Mouse (Mus musculus) hindbrain, embryonic 12.5 days (tissue): Measurements from ENCODE around the gene Csgalnact2. TPM values are rescaled to one million over a fixed set of nuclear protein-coding genes. Genes with fewer than 3 reads are reported as not detected.

Experiments used
- ATAC-seq: fragments of 200-750 bp; cut with Nextera tagmentation; 2 replicates; pipeline ENCODE4 v1.8.0; 2017; ENCODE audit warnings: moderate TSS enrichment; ENCODE audit not compliant: low FRiP score
- H3K27ac ChIP-seq: fragments of 300-500 bp; sonication (generic); 2 replicates; pipeline ENCODE4 v1.5.1; 2016; ENCODE audit warnings: mild to moderate bottlenecking
- H3K27me3 ChIP-seq: fragments of 300-500 bp; sonication (generic); 2 replicates; pipeline ENCODE4 v1.6.1; 2016; ENCODE audit warnings: mild to moderate bottlenecking
- H3K36me3 ChIP-seq: fragments of 300-500 bp; sonication (generic); 2 replicates; pipeline ENCODE4 v1.6.1; 2016; ENCODE audit warnings: mild to moderate bottlenecking
- H3K4me1 ChIP-seq: fragments of 300-500 bp; sonication (generic); 2 replicates; pipeline ENCODE4 v1.6.1; 2016
- H3K4me2 ChIP-seq: fragments of 300-500 bp; sonication (generic); replicated peaks from 2 replicates; pipeline ENCODE4 v1.6.1; 2016; ENCODE audit warnings: mild to moderate bottlenecking
- H3K4me3 ChIP-seq: fragments of 300-500 bp; sonication (generic); 2 replicates; pipeline ENCODE4 v1.5.1; 2016; ENCODE audit warnings: mild to moderate bottlenecking
- H3K9ac ChIP-seq: fragments of 300-500 bp; sonication (generic); 2 replicates; pipeline ENCODE4 v1.6.1; 2016; ENCODE audit warnings: mild to moderate bottlenecking, moderate library complexity
- H3K9me3 ChIP-seq: fragments of 300-500 bp; sonication (generic); replicated peaks from 2 replicates; pipeline ENCODE4 v1.6.1; 2016; ENCODE audit warnings: mild to moderate bottlenecking
- WGBS: fragments of 180-500 bp; shearing (Covaris S2); methylation state at CpG from one replicate; pipeline ENCODE4 v1.1.7; 2016; 5-methylcytosine and 5-hydroxymethylcytosine counted together
- polyA plus RNA-seq: library from polyadenylated mRNA; unstranded; fragments of >200 nt; fragmentation: Nextera tagmentation; extraction: Ambion mirVana; gene quantifications from 2 replicates; pipeline ENCODE4 v1.2.1, GENCODE M21; 2016

Gene Csgalnact2
- 9.8 and 12.3 TPM in 2 replicates for polyA plus RNA-seq

DNA sequence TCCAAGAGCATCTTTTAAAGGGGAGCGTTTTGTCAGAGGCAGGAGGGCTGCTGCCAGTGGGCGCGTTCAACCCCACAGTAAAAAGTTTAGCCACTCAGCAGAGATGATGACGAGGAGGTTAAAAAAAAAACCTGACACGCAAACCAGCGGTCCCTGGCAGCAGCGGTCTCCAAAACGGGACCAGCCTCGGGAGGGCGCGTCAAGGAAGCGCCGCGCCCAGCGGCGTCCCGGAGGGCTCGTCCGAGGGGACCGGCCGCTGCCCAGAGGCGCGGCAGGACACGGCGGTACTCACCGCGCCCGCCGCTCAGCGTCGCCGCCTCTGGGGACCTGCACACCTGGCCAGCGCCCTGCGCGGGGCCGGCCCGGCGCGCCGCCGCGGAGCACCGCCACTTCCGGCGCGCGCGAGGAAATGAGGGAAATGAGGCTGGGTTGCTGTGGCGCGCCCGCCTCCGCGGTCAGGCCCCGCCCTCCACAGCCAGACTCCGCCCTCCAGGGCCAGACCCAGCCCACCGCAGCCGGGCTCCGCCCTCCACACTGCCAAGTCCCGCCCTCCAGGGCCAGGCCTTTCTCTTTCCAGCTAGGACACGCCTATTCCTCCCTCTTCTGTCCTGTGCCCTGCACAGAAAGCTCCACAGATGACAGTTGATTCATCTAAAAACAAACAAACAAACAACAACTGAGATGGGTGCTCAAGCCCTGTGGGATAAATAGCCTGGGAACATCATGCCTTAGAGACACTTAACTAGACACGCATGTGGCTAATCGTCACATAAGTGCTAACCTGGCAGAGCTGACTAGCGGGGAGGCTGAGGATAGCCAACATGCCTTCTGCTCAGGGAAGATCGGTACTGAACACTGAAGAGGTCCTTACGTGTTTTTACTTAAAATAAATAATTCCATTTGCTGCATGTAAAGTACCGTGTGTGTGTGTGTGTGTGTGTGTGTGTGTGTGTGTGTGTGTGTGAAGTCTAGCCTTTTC, at the start of gene Csgalnact2:
Gene Csgalnact2, minus strand, starts transcription at position 410 of the 979 bp plus-strand sequence.
- WGBS: 7% methylated on average over 59 of the region's 66 CpGs
- no peaks in the 10 kb centered on the region for H3K27me3 ChIP-seq
- H3K36me3 ChIP-seq: no peaks in the 10 kb centered on the region
- 0 out of 2 replicates have a peak, but pooled peaks cover 2% of the 10 kb centered on the region for H3K4me1 ChIP-seq
- peak; percentile 99 for ATAC-seq
- H3K9ac ChIP-seq: peak within 1 kb of the TSS; percentile 80
- peak within 1 kb of the TSS; percentile 81 for H3K4me3 ChIP-seq
- H3K27ac ChIP-seq: peak within 1 kb of the TSS; percentile 77
- H3K4me2 ChIP-seq: peak within 1 kb of the TSS; percentile 73
- H3K9me3 ChIP-seq: no peaks in the 10 kb centered on the region

DNA sequence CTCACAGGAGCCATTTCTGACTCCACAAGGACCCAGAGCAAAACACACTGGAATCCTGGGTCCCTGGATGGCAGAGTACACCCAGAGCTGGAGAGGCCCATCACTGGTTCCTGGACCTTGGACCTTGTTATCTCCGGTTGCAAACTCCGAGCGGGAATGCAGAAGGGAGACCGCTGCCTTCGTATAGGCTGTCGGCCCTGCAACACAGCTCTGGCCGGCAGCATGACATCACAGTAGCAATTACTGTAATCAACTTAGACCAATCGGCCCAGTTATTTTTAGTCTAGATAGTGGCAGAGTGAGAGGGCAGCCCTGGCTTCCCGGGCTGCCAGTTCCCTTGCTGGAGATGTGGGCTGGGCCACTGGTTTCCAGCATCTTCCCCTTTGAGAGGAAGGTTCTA, 49.7 kb upstream of the Csgalnact2 start:
- no peak overlapping the region for H3K4me3 ChIP-seq
- H3K4me1 ChIP-seq: peaks cover 3% of the 10 kb centered on the region; the same call in 1 of the 2 replicates
- no peak for ATAC-seq
- no peak overlapping the region for H3K27ac ChIP-seq
- H3K27me3 ChIP-seq: peaks cover 4% of the 10 kb centered on the region
- H3K36me3 ChIP-seq: no peaks in the 10 kb centered on the region
- no peak overlapping the region for H3K4me2 ChIP-seq
- 89% methylated on average over 9 of the region's 9 CpGs for WGBS
- no peak overlapping the region for H3K9ac ChIP-seq
- no peaks in the 10 kb centered on the region for H3K9me3 ChIP-seq

DNA sequence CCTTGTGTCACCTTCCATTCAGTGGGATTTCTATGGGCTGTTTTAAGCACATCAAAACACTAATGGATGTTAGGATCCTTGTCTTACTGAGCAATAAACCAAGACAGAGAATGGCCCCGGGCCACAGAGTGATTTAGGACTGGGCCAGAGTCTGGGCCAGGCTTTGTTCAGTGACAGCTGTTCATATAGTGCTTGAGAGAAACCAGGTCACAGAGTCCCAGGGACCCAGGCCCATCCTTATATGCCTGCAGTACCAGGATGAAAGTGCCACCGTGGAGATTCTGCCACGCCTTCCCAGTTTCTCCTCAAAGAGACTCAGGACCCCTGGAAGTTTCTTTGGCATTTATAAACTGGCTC, 48.3 kb upstream of the Csgalnact2 start:
- H3K27me3 ChIP-seq: no peaks in the 10 kb centered on the region
- WGBS: 82% methylated on average over 3 of the region's 3 CpGs
- ATAC-seq: no peak

DNA sequence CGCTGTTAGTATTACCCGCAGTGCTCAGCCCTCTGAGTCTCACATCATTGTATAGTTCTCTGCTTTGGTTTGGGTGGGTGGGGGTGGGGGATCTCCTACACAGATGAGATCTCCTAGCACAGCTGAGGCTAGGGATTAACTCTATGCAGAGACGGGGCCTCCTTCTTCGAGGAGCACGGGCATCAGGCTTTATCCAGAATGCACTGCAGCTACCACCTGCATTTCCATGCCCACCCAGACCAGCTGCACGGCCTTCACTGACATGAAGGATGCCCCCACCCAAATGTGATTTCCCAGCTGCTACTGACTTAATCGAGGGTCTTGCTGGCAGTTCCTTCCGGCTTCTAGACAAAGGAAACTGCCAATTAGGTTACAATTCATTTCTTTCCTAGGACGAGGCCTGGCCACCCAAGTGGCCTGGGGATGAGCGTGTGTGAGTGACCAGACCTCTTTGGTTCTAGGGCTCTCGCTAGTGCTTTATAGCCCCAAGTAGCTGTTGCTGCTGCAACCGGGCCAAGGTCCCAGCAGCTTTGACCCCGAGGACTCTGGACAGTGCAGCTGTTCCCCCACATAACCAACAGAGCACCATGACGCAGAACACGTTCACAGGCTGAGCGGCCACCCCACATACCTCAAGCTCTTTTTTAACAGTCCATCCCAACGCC, 47.8 kb upstream of the Csgalnact2 start:
- H3K27ac ChIP-seq: no peak overlapping the region
- H3K9ac ChIP-seq: no peak overlapping the region
- ATAC-seq: peak; percentile 68; the same call in 1 of the 2 replicates
- no peak overlapping the region for H3K4me3 ChIP-seq
- 50% methylated on average over 17 of the region's 17 CpGs for WGBS
- peaks cover 3% of the 10 kb centered on the region; the same call in 1 of the 2 replicates for H3K4me1 ChIP-seq
- no peaks in the 10 kb centered on the region for H3K36me3 ChIP-seq
- no peak overlapping the region for H3K4me2 ChIP-seq
- no peaks in the 10 kb centered on the region for H3K27me3 ChIP-seq
- H3K9me3 ChIP-seq: no peaks in the 10 kb centered on the region

More for the DNA sequence above, 48.3 kb upstream of the Csgalnact2 start:
- no peak overlapping the region for H3K4me3 ChIP-seq
- peaks cover 3% of the 10 kb centered on the region; the same call in 1 of the 2 replicates for H3K4me1 ChIP-seq
- no peak overlapping the region for H3K4me2 ChIP-seq
- no peaks in the 10 kb centered on the region for H3K9me3 ChIP-seq
- H3K9ac ChIP-seq: no peak overlapping the region
- no peaks in the 10 kb centered on the region for H3K36me3 ChIP-seq
- H3K27ac ChIP-seq: no peak overlapping the region

DNA sequence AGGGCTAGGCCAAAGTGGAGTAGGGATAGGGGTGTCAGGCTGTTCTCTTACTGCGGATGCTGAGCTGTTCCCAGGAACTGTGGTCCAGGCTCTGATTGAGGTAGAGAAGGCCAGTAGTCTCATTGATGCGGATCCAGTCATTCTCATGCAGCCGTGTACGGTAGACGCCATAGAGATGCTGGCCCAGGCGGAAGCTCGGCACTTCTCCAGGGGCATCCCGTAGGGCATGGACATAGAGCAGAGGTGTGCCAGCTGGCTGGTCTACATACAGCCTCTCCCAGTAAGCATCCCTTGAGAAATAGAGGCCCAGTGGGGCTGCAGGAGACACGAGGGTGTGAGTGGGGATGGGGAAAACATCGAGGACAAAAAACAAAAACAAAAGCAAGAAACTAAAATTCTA, 45.2 kb upstream of the Csgalnact2 start:
- H3K4me3 ChIP-seq: no peak overlapping the region
- H3K27ac ChIP-seq: no peak overlapping the region
- WGBS: 95% methylated on average over 10 of the region's 10 CpGs
- no peaks in the 10 kb centered on the region for H3K9me3 ChIP-seq
- no peaks in the 10 kb centered on the region for H3K27me3 ChIP-seq
- H3K4me1 ChIP-seq: peaks cover 3% of the 10 kb centered on the region; the same call in 1 of the 2 replicates
- H3K4me2 ChIP-seq: no peak overlapping the region
- H3K36me3 ChIP-seq: no peaks in the 10 kb centered on the region
- no peak for ATAC-seq
- no peak overlapping the region for H3K9ac ChIP-seq

DNA sequence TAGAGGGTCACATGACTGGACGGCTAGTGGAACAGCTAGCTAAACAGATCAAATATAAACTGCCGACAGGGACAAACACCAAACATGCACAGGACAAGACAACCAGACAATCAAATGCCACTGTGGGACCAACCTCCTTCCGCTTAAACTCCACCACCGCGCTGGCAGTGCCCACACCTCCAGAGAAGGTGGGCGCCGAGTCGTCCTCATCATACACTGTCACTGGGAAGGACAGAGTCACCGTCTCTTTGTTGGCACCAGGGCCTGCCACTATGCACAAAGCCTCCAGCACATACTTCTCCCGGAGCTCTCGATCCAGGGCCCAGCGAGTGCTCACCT, 41.1 kb upstream of the Csgalnact2 start:
- ATAC-seq: peak; percentile 32
- no peak overlapping the region for H3K4me2 ChIP-seq

DNA sequence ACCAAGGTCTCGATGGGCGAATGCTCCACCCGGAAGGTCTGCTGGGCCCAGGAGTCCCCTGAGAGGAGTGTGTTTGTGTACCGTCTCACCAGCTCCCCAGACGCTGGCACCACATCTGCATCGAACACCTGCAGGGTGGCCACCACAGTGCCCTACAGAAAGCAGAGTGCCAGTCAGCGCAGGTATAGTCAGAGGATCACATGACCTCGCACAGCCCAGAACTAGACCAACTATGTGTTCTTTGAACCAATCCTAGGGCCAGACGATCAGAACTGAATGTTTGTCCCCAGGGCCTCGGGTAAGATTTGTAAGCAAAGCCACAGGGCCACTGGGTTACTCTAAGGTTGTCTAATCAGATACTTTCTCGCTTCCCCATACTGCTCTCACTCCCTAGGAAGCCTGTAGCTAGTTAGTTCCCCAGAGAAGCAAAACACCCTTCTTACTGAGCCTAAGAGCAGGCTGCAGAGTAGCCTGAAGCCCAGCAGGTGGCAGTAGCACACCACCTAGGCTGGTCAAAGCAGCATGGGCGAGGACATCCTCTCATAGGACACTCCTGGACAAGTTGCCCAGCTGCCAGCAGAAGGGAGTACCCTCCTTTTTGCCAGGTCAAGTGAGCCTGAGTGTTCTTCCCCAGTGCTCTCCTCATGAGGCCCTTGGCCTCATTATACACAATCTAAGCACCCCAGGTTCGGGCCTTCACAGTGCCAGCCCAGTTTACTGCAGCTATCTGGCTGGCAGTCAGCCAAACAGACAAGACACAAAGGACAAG, 40.6 kb upstream of the Csgalnact2 start:
- H3K4me3 ChIP-seq: no peak overlapping the region
- H3K4me1 ChIP-seq: no peaks in the 10 kb centered on the region
- H3K4me2 ChIP-seq: no peak overlapping the region
- peak; percentile 84 for ATAC-seq
- H3K27ac ChIP-seq: no peak overlapping the region
- WGBS: 67% methylated on average over 13 of the region's 13 CpGs
- no peak overlapping the region for H3K9ac ChIP-seq
- H3K27me3 ChIP-seq: no peaks in the 10 kb centered on the region
- H3K36me3 ChIP-seq: no peaks in the 10 kb centered on the region
- no peaks in the 10 kb centered on the region for H3K9me3 ChIP-seq

More for the DNA sequence above, 41.1 kb upstream of the Csgalnact2 start:
- Histone ChIP-seq H3K9ac (no peak overlapping the region), H3K9me3 (no peaks in the 10 kb centered on the region), H3K4me3 (no peak overlapping the region), H3K27me3 (no peaks in the 10 kb centered on the region), H3K27ac (no peak overlapping the region), H3K4me1 (no peaks in the 10 kb centered on the region), H3K36me3 (no peaks in the 10 kb centered on the region)
- WGBS: 83% methylated on average over 12 of the region's 12 CpGs

DNA sequence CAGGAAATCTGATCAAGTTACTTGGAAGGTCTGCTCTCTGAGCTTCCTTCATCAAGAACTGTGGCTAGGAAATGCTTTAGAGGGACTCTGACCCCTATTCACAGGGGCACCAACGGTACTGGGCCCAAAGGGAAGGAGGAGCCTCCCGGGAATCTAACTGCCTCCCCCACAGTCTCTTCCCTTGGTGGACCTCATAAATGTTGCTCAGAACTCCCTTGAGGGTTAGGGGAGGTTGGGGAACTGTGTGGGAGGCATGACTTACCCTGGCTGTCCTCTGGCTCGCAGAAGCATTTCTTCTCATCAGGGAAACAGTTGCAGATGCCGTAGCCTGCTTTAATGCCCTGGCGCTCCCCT, 35.0 kb upstream of the Csgalnact2 start:
- H3K27me3 ChIP-seq: no peaks in the 10 kb centered on the region
- H3K4me1 ChIP-seq: no peaks in the 10 kb centered on the region
- H3K4me2 ChIP-seq: no peak overlapping the region
- no peak overlapping the region for H3K4me3 ChIP-seq
- no peaks in the 10 kb centered on the region for H3K36me3 ChIP-seq
- no peak overlapping the region for H3K27ac ChIP-seq
- no peak overlapping the region for H3K9ac ChIP-seq
- H3K9me3 ChIP-seq: no peaks in the 10 kb centered on the region
- no peak for ATAC-seq
- 79% methylated on average over 5 of the region's 5 CpGs for WGBS

DNA sequence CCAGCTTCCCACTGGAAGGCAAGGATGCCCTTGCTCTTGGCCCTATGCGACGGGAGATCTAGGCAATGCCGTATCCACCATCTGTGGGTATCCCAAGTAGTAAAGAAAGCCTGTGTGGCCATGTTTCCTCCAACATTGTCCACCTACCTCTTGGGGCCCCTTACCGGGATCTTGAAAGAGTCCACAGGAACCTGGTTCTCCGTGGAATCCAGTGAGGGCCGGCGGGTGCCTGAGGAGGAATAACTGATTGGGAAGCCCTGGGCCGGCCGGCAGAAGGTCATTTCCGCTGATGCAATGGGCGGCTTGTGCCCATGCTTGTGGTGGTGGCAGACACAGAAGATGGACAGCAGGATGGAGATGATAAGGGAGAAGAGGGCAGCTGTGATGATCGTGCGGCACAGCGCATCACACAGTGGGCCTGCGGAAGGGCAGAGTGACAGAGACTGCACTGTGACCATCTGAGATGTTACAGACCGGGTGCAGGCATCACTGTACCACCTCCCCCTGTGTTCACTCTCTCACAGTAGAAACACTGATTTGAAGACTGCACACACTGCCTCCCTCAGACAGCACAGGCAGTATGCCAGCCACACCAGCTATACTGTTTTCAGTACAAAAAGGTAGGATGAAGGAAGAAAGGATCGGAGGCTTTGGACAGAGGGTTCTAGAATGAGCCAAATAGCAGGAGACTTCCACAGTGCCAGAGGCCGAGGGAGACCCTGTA, 34.5 kb upstream of the Csgalnact2 start:
- WGBS: 89% methylated on average over 18 of the region's 18 CpGs
- H3K27me3 ChIP-seq: no peaks in the 10 kb centered on the region

DNA sequence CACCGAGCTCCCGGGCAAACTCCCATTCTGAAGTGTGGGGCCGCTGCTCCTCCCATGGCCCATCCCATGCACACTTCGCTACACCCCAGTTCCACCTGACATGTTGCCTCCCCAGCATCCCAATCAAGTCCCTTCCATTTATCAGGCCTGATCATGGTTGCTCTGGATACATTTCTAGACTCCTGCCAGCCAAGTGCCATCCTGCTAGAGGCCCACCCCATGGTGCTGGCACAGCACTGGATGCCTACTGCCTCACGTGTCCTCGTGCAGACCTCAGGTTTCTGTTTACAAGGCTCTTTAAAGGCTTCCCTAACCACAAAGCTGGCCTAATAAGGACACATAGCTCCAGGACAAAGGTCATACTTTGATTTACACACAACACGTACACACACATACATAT, 32.4 kb upstream of the Csgalnact2 start:
- Histone ChIP-seq H3K4me3 (no peak overlapping the region), H3K36me3 (no peaks in the 10 kb centered on the region), H3K27ac (no peak overlapping the region), H3K9ac (no peak overlapping the region), H3K9me3 (no peaks in the 10 kb centered on the region), H3K4me1 (no peaks in the 10 kb centered on the region), H3K27me3 (no peaks in the 10 kb centered on the region), H3K4me2 (no peak overlapping the region)
- no peak for ATAC-seq
- WGBS: 92% methylated on average over 7 of the region's 7 CpGs

More for the DNA sequence above, 34.5 kb upstream of the Csgalnact2 start:
- H3K9ac ChIP-seq: no peak overlapping the region
- H3K4me1 ChIP-seq: no peaks in the 10 kb centered on the region
- no peaks in the 10 kb centered on the region for H3K36me3 ChIP-seq
- no peak for ATAC-seq
- no peak overlapping the region for H3K4me2 ChIP-seq
- H3K9me3 ChIP-seq: no peaks in the 10 kb centered on the region
- H3K27ac ChIP-seq: no peak overlapping the region
- H3K4me3 ChIP-seq: no peak overlapping the region

DNA sequence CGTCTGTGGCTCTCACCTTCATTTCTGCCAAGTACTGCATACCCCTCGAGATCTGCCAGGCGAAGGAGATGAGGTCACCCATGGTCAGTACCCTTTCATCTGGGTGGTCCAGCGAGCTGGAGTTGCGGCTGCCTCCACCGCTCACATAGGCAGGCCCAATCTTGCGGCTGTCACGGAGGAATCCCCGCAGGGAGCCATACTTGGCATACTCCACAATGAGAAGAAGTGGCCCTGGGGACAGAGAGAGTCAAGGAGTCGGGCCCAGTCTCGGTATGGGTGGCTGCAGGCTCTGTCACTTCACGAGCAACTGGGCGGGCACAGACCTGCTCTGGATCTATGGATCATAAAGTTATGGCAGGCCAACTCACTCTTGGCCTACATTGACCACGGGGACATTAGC, 29.2 kb upstream of the Csgalnact2 start:
- no peak overlapping the region for H3K27ac ChIP-seq
- WGBS: 82% methylated on average over 14 of the region's 14 CpGs
- no peaks in the 10 kb centered on the region for H3K4me1 ChIP-seq
- no peak for ATAC-seq
- H3K27me3 ChIP-seq: no peaks in the 10 kb centered on the region
- no peaks in the 10 kb centered on the region for H3K36me3 ChIP-seq
- H3K9ac ChIP-seq: no peak overlapping the region
- H3K4me2 ChIP-seq: no peak overlapping the region
- no peaks in the 10 kb centered on the region for H3K9me3 ChIP-seq
- H3K4me3 ChIP-seq: no peak overlapping the region
